Mouse (Mus musculus) lung, postnatal 0 days (tissue): ENCODE data around the gene Naga. TPM values are rescaled to one million over a fixed set of nuclear protein-coding genes. Genes with fewer than 3 reads are reported as not detected.

Experiments used
- ATAC-seq: fragments of 200-750 bp; cut with Nextera tagmentation; 2 replicates; pipeline ENCODE4 v1.8.0; 2017; ENCODE audit warnings: moderate library complexity
- DNase-seq: peaks from one replicate; pipeline ENCODE4 v3.0.0-alpha.2; 2016; ENCODE audit warnings: low spot score
- H3K27ac ChIP-seq: fragments of 300-500 bp; sonication (generic); 2 replicates; pipeline ENCODE4 v1.5.1; 2014; ENCODE audit warnings: antibody characterized with exemption, mild to moderate bottlenecking, low read length, mixed read lengths
- H3K27me3 ChIP-seq: fragments of 300-500 bp; sonication (generic); replicated peaks from 2 replicates; pipeline ENCODE4 v1.6.1; 2014; ENCODE audit warnings: low read length, mixed read lengths; ENCODE audit not compliant: insufficient read depth
- H3K36me3 ChIP-seq: fragments of 300-500 bp; sonication (generic); 2 replicates; pipeline ENCODE4 v1.6.1; 2014; ENCODE audit warnings: low read length, mixed read lengths; ENCODE audit not compliant: insufficient read depth
- H3K4me1 ChIP-seq: fragments of 300-500 bp; sonication (generic); 2 replicates; pipeline ENCODE4 v1.6.1; 2014; ENCODE audit warnings: antibody characterized with exemption, low read depth, low read length, mixed read lengths; ENCODE audit not compliant: insufficient read depth
- H3K4me2 ChIP-seq: fragments of 300-500 bp; sonication (generic); replicated peaks from 2 replicates; pipeline ENCODE4 v1.6.1; 2014; ENCODE audit warnings: low read depth, mild to moderate bottlenecking, low read length, moderate library complexity, mixed read lengths
- H3K4me3 ChIP-seq: fragments of 300-500 bp; sonication (generic); 2 replicates; pipeline ENCODE4 v1.5.1; 2014; ENCODE audit warnings: low read depth, low read length
- H3K9ac ChIP-seq: fragments of 300-500 bp; sonication (generic); replicated peaks from 2 replicates; pipeline ENCODE4 v1.6.1; 2014; ENCODE audit warnings: low read depth, mild to moderate bottlenecking
- H3K9me3 ChIP-seq: fragments of 300-500 bp; sonication (generic); 2 replicates; pipeline ENCODE4 v1.6.1; 2016; ENCODE audit warnings: low read length, mixed read lengths
- CTCF ChIP-seq: IDR thresholded peaks from 2 replicates; pipeline ENCODE4 v1.5.1; 2016; ENCODE audit warnings: antibody characterized with exemption, mild to moderate bottlenecking
- EP300 ChIP-seq: IDR thresholded peaks from 2 replicates; pipeline ENCODE4 v1.6.1; 2016; ENCODE audit warnings: antibody characterized with exemption, mild to moderate bottlenecking, control low read depth
- WGBS: fragments of 180-500 bp; shearing (Covaris S2); extraction: QIAGEN DNeasy Blood & Tissue Kit; methylation state at CpG from one replicate; pipeline ENCODE4 v1.1.7; 2014; 5-methylcytosine and 5-hydroxymethylcytosine counted together
- polyA plus RNA-seq: library from polyadenylated mRNA; unstranded; fragments of >200 nt; fragmentation: Nextera tagmentation; extraction: Ambion mirVana; gene quantifications from 2 replicates; pipeline ENCODE4 v1.2.1, GENCODE M21; 2015

The Naga gene
- polyA plus RNA-seq, 1 experiment from 2014 or later, result 73.0 TPM

DNA sequence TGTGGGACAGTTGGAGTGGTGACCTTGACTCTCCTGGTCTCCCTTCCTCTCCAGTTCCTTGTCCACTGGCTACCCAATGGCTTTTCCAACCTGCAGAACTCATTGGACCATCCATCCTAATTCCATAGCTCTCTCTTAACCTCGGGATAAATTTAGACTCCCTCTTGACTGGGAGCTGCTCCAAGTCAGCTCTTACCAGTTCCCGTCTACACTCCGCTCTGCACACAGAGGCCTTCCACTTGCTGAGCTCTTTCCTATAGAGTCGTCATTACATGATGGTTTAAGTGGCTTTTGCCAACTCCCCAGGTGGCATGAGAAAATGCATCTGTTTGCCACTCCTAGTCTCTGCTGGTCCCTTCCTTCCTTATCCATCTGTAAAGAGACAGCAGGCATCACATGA is 58.1 kb downstream of the Naga start:
- peaks cover 8% of the 10 kb centered on the region; the same call in 1 of the 2 replicates for H3K27me3 ChIP-seq
- no peak overlapping the region for H3K4me2 ChIP-seq
- TF ChIP-seq CTCF (no peak), EP300 (no peak)
- H3K27ac ChIP-seq, result no peak overlapping the region
- H3K9me3 ChIP-seq, result no peaks in the 10 kb centered on the region
- ATAC-seq, result no peak
- H3K4me1 ChIP-seq, result 0 out of 2 replicates have a peak, but pooled peaks cover under 1% of the 10 kb centered on the region
- WGBS, result 46% methylated on average over 4 of the region's 4 CpGs
- H3K4me3 ChIP-seq, result no peak overlapping the region
- no peaks in the 10 kb centered on the region for H3K36me3 ChIP-seq
- H3K9ac ChIP-seq, result no peak overlapping the region
- DNase-seq, result no peak

Other genes starting within 250 kb of the Naga start
- gene Ccdc134, start 211.0 kb downstream of the Naga start, polyA plus RNA-seq, result 10.4 and 10.8 TPM in 2 replicates
- gene Srebf2, start 191.7 kb downstream of the Naga start, polyA plus RNA-seq, result 113 and 115 TPM in 2 replicates
- gene Shisa8, start 126.1 kb downstream of the Naga start, polyA plus RNA-seq, result 0.29 and 0.55 TPM in 2 replicates
- 0.07 and 0.49 TPM in 2 replicates for gene Tnfrsf13c, start 114.6 kb downstream of the Naga start, polyA plus RNA-seq
- 3.9 and 4.3 TPM in 2 replicates for gene Cenpm, start 94.2 kb downstream of the Naga start, polyA plus RNA-seq
- gene 1500009C09Rik, start 86.5 kb downstream of the Naga start, polyA plus RNA-seq, result not detected in 2 replicates
- 0.11 and 0.26 TPM in 2 replicates for gene Sept3, start 64.0 kb downstream of the Naga start, polyA plus RNA-seq
- 0.19 TPM in 1 of 2 replicates, not detected in the other for gene Wbp2nl, start 40.0 kb downstream of the Naga start, polyA plus RNA-seq
- gene Pheta2, start within 50 bp of the Naga start, polyA plus RNA-seq, result 8.4 TPM in 2 replicates
- 241 and 276 TPM in 2 replicates for gene Smdt1, start within 50 bp of the Naga start, polyA plus RNA-seq
- 439 and 454 TPM in 2 replicates for gene Ndufa6, start 15.4 kb upstream of the Naga start, polyA plus RNA-seq
- 13.3 and 14.2 TPM in 2 replicates for gene Cyp2d22, start 41.3 kb upstream of the Naga start, polyA plus RNA-seq
- not detected in 2 replicates for gene Cyp2d11, start 55.1 kb upstream of the Naga start, polyA plus RNA-seq
- not detected in 2 replicates for gene Cyp2d10, start 68.3 kb upstream of the Naga start, polyA plus RNA-seq
- not detected in 2 replicates for gene Cyp2d9, start 94.5 kb upstream of the Naga start, polyA plus RNA-seq
- gene Cyp2d12, start 216.1 kb upstream of the Naga start, polyA plus RNA-seq, result not detected in 2 replicates